Mouse (Mus musculus): ENCODE measurements around the gene Cmtr1.

DNA sequence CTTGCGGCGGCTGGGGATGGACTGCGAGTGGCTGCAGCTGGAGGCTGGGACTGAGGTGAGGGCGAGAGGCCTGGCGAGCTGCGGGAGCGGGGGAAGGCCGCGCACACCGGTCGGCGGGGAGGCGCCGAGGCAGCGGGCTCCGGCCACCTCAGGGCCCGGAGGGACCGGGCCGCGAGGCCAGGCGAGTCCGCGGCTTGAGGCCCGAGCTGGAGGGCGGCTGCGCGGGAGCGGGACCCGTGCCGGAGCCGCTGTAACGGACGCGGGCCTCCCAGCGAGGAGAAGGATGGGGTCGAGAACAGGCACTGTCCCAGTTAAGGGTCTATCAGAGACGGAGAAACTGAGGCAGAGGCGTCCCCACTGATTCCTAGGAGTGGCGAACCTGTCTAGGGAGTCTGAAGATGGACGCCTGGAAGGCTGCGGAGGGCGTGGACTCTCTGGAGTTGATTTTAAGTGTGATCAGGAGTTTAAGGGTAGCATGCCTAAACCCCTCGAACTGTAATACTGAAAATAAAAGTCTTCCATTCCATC, 45.3 kb upstream of the Cmtr1 start:
- TF ChIP-seq CTCF (IDR thresholded peaks at IDR 0.05; ENCODE audit: extremely low read depth, insufficient read depth, low read length) (no peak), POLR2A (IDR thresholded peaks at IDR 0.05; ENCODE audit: extremely low read depth, insufficient read depth, low read length) (no peak)
